Mouse (Mus musculus) naive thymus-derived CD4-positive, alpha-beta T cell, adult 2 months (primary cell): Measurements from ENCODE around the gene Mstn.

Experiments
- DNase-seq: peaks from one replicate; pipeline ENCODE4 v3.0.0-alpha.2; 2011; ENCODE audit warnings: low read depth

The Mstn gene

DNA sequence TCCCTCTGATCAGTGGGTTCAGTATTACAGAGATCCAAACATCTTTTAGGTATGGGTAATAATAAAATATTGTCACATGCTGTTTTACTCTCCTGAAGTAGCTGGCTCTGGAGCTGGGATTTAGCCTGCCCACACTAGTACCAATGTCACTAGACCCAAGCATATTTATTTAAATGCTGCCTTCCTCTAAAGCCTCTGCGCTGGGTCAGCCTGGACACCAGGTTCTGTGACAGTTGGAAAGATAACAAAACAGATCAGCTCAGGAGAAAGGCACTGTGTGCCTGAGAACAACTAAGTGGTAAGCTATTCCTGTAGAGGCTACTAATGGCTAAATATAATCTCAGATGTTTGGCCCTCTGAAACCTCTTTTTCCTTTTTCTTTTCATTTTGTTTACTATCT, 49.1 kb downstream of the Mstn start:
- DNase-seq, result no peak
